Mouse (Mus musculus) left cerebral cortex, adult 9 months (tissue): ENCODE results near the gene Vars2.

Experiments
- DNase-seq, 2 experiments: peaks; one replicate each; pipeline ENCODE4 v3.0.0; 2022; ENCODE audit warnings: low spot score in 2 of 2

The Vars2 gene

DNA sequence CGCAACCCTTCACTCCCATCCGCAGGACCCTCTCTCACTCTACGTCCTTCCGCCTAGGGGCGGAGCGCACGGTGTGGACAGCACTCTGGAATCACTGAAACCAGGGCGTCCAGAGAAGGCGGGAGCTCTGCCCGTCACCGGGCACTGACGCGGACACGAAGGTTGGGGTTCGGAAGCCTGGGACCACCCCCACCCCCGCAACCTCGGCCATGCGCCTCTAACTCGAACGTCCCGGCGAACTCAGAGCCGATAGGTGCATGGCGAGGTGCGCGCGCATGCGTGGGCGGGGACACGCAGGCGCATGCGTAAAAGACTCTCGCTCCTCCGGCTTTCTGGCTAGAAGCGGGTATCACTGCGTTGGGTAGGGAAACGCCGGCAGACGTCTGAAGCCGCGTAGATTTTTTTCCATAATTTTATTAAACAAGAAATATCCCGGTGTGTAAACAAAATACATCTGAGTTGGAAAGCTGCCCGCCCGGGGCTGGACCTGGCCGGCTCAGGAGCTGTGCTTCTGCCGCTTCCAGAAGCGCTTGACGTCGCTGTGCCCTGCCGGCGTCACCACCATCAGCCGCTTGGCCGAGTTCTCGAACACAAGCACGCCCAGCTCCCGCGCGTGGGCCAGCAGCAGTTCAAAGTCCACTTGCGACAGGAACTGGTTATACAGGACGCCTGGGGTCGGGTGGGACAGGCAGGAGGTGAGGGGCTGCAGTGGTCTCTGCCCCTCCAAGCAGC is at the start of gene Vars2:
Vars2 (minus strand) TSS at position 259 of the 732 bp plus-strand sequence.
- DNase-seq = peak; percentile 90 to 97

DNA sequence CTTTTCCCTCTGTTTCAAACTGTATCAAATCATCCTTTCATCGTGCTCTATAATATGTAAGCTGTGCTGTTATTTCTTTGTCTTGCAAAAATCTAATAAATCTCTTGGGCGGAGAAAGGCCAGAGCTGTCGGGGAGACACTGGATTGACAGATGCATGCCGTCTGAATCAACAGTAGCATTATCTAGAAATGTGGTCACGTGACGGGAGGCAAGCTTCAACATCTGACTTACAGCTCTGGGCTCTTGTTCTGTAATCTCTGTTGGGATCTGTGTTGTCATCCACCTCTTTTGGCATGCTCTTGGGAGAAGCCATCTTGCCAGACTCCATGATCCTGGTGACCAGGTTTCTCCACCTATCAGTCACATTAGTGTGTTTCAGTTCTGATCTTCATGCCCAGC is 49.7 kb upstream of the Vars2 start:
- DNase-seq = no peak

DNA sequence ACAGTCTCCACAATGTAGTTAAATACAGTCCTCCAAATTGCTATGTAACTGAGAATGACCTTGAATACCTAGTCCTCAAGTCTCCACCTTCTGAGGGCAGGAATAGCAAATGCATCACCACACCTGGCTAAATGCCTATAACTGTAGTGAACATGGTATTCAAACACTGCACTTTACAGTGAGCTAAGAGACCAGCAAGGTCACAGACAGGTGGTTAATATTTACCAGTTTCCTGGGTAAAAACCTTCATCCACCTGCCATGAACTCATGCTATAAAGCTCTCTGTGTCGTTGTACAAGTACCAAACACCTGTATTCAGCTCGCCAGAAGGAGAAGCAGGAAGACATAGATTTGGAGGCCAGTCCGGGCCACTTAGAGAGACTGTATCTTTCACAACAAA is 48.7 kb upstream of the Vars2 start:
- no peak for DNase-seq

- no peak for DNase-seq
Observed at GRCm38 (mm10) chr17:35710705-35711347, 43.4 kb upstream of the Vars2 start.

GRCm38 (mm10) chr17:35708611-35709010 is 41.2 kb upstream of the Vars2 start:
- no peak for DNase-seq

- no peak for DNase-seq
Observed at GRCm38 (mm10) chr17:35707929-35708328, 40.5 kb upstream of the Vars2 start.

GRCm38 (mm10) chr17:35705836-35706235 is 38.4 kb upstream of the Vars2 start:
- DNase-seq = no peak

DNA sequence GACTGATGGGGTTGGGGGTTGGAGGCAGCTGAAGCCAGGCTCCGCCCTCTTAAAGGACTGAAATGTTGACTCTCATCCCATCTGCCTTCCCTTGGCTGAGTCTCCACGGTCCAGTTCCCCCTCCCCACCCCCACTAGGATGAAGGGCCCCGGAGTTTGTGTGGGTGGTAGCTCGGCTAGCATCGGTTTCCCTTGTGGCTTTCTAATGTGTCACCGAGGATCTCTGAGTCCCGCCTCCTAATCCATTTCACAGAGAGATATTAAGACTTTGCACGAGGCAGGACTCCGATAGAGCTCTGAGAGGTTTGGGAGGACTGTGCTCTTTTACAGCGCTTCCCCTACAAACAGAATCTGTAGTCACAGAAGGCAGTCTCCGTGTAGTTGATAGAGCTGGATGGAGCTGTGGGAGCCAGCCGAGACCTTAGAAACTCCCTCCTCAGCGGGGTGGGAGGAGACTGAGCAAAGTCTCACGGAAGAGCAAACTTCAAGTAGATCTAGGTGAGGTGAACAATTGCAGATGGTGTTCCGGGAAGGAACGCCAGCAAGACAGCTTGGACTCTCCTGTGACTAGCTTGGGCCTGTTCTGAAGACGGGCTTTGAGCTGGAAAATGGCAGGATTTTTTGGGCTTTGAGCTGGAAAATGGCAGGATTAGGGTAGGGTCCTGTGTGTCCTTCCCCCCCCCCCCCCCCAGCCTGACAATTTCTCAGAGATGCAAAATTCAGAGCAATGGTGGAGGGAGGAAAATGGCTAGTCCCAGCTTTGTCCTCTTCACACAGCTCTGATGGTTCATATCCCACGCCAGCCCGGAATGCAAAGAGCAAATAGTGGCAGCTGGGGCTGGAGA is 37.5 kb upstream of the Vars2 start, which contains the start of gene Ddr1:
Ddr1 (minus strand) TSS at position 1 of the 844 bp plus-strand sequence.
- DNase-seq = peak in 1 of 2 experiments; percentile 58

- DNase-seq = no peak
Observed at GRCm38 (mm10) chr17:35703751-35704271, 36.4 kb upstream of the Vars2 start.

DNA sequence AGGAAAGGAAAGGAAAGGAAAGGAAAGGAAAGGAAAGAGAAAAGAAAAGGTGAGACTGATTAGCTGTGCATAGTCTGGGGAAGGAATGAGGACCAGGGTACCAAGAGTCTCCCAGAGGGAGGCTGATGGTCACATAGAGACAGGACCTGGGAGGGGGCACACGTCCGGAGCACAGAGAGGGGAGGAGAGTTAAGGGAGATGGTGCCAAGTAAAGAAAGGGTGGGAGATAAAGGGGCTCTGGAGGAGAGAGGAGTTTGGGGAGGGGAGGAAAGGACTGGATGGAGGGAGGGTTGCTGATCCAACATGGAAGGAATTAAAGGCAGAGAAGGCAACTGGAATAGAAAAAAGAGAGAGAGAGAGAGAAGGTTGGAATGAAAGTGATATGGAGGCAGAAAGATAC is 35.7 kb upstream of the Vars2 start:
- no peak for DNase-seq

GRCm38 (mm10) chr17:35702605-35703004 is 35.2 kb upstream of the Vars2 start:
- DNase-seq = no peak

GRCm38 (mm10) chr17:35701978-35702461 is 34.6 kb upstream of the Vars2 start:
- no peak for DNase-seq

DNA sequence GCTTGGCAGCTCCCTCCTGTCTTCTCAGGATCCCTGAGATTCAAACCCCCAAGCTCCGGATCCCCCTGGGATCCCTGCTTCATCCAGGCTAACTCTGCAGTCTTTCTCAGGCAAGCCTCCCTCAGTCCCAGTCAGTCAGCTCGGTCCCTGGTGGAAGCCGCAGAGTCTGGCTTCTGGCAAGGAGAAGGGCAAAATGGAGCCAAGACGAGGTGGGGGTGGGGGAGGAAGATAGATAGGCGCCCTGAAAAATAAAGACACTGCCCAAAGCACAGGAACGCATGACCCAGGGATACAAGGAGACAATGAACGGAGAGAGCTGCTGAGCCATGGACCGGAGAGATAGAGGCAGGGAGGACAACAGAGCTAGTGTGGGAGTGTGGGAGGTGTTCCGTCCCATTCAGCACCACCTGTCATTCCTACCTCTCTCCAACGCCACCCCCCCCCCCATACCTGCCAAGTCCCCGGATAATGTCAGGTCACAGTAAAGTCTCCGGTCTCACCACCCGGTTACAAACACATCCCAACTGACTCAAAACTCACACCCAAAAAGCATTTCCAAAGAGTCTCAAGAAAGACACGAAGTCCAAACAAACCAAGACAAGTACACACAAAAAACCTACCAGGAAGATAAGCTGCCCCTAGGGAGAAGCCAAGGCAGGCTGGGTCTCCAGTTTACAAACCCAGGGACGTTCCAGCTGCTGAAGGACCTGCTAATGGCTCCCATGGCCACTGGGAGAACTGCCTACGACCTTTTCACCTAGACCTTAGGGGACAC is 34.0 kb upstream of the Vars2 start:
- no peak for DNase-seq

DNA sequence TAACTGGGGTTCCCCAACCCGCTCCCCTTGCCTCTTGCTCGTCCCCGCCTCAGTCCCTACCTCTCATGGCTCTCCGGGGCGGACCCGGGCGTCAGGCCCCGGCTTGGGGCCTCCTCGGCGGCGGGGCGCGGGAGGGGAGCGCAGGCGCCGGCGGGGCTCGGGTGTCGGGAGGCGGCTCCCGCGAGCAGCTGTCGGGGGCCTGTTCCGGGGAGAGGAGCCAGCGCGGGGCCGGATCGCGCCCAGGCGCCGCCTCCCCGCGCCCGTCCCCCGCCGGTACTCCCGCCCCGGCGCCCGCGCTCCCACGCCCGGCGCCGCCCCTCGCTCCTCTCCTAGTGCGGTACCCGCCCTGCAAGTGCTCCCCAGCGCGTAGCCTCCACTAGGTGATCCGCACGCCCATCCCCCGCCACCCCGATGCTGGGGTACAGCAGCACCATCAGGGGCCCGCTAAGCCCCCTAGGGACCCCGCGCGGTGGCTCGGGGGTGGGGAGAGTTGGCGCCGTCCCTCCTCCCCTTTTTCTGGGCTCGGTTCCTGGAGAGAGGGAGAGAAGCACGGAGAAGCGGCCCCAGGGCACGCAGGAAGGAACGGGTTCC is 33.1 kb upstream of the Vars2 start:
- DNase-seq = peak; percentile 61 to 77

DNA sequence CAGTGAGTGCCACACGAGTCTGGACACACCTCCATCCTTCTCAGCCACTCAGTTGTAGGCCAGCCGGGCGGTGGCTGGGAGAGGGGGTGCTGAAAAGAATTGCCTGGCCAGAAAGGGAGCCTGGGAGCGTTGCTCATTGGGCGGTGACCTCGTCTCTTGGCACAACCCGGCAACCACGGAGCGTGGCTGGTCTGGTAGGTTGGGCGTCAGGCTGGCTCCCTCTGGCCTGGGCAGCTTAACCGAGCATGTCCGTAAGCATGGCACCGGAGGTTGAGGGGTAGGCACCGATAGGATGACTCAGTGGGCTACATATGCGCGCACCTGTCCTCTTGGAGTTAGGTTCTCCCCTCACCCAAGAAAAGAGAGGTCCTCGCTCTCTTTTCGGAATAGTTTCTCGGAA is 32.5 kb upstream of the Vars2 start:
- peak; percentile 61 to 76 for DNase-seq

DNA sequence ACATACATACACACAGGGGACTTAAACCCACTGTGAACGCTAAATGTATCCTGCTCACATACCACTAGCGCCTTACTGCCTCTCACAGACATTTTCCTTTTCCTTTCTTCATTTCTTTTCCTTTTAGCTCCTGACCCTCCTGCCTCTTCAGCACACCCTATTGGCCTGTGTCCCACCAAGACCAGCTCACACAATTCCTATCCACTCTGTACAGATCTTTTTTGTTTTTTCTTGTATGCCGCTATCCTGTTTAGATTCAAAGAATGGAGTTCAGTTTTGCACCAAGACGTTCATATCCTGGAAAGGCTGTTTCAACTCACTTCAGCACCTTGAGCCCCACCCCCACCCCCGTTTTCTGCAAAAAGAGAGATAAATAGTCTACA is 31.1 kb upstream of the Vars2 start:
- no peak for DNase-seq

GRCm38 (mm10) chr17:35697759-35698500 is 30.5 kb upstream of the Vars2 start:
- DNase-seq = peak in 1 of 2 experiments; percentile 73

GRCm38 (mm10) chr17:35697429-35697758 is 30.0 kb upstream of the Vars2 start:
- DNase-seq = no peak

- no peak for DNase-seq
Observed at GRCm38 (mm10) chr17:35696691-35697090, 29.3 kb upstream of the Vars2 start.

- no peak for DNase-seq
Observed at GRCm38 (mm10) chr17:35695289-35695688, 27.9 kb upstream of the Vars2 start.
